Mouse (Mus musculus) ES-E14 (cell line): ENCODE measurements around the gene C2cd4a. TPM values are rescaled to one million over a fixed set of nuclear protein-coding genes. Genes with fewer than 3 reads are reported as not detected.

Experiments
- DNase-seq: peaks from one replicate; pipeline ENCODE4 v3.0.0-alpha.2; 2013; ENCODE audit warnings: low read depth, low spot score
- H3K27ac ChIP-seq: 2 replicates; pipeline ENCODE4 v1.5.1; 2012; ENCODE audit warnings: low read depth, mild to moderate bottlenecking, low read length, moderate library complexity, mixed read lengths; ENCODE audit not compliant: poor library complexity, insufficient read depth, severe bottlenecking
- H3K36me3 ChIP-seq: 2 replicates; pipeline ENCODE4 v1.6.1; 2012; ENCODE audit warnings: mild to moderate bottlenecking, low read length, moderate library complexity, mixed read lengths; ENCODE audit not compliant: control insufficient read depth, poor library complexity, insufficient read depth, severe bottlenecking
- H3K4me1 ChIP-seq, 2 experiments: fragments of 150-350 bp in 1 of 2; sonication (generic) in 1 of 2; 2 replicates each; pipeline ENCODE4 v1.6.1; 2012; ENCODE audit warnings: low read length in 2 of 2, mild to moderate bottlenecking in 1 of 2, mixed read lengths in 1 of 2; ENCODE audit not compliant: control insufficient read depth in 2 of 2, insufficient read depth in 2 of 2, poor library complexity in 1 of 2
- H3K4me3 ChIP-seq, 2 experiments: fragments of 150-350 bp in 1 of 2; sonication (generic) in 1 of 2; 2 replicates each; pipeline ENCODE4 v1.5.1; 2012; ENCODE audit warnings: low read length in 2 of 2, low read depth in 1 of 2, mild to moderate bottlenecking in 1 of 2, mixed read lengths in 1 of 2; ENCODE audit not compliant: insufficient read depth in 1 of 2, poor library complexity in 1 of 2, severe bottlenecking in 1 of 2
- H3K9ac ChIP-seq: 2 replicates; pipeline ENCODE4 v1.6.1; 2012; ENCODE audit warnings: low read depth, mild to moderate bottlenecking, low read length, mixed read lengths; ENCODE audit not compliant: poor library complexity, insufficient read depth, severe bottlenecking
- H3K9me3 ChIP-seq: fragments of 150-350 bp; sonication (generic); 2 replicates; pipeline ENCODE4 v1.6.1; 2012; ENCODE audit warnings: low read depth, mild to moderate bottlenecking, low read length; ENCODE audit not compliant: control insufficient read depth, insufficient read depth
- CHD2 ChIP-seq: IDR thresholded peaks from 2 replicates; pipeline ENCODE4 v1.6.1; 2014; ENCODE audit warnings: mild to moderate bottlenecking, low read depth, low read length, inconsistent platforms
- HCFC1 ChIP-seq: IDR thresholded peaks from 2 replicates; pipeline ENCODE4 v1.6.1; 2012; ENCODE audit warnings: low read length, inconsistent platforms, borderline replicate concordance; ENCODE audit not compliant: insufficient read depth
- MAFK ChIP-seq: IDR thresholded peaks from 2 replicates; pipeline ENCODE4 v1.6.1; 2014; ENCODE audit warnings: mild to moderate bottlenecking, low read depth, low read length, inconsistent platforms; ENCODE audit not compliant: insufficient read depth
- ZC3H11A ChIP-seq: IDR thresholded peaks from 2 replicates; pipeline ENCODE4 v1.6.1; 2012; ENCODE audit warnings: low read depth, mild to moderate bottlenecking, inconsistent platforms, low read length, borderline replicate concordance
- ZNF384 ChIP-seq: IDR thresholded peaks from 2 replicates; pipeline ENCODE4 v1.6.1; 2012; ENCODE audit warnings: low read depth, low read length, inconsistent platforms
- in situ Hi-C, 2 experiments: fragments of 600-800 bp; cut with MboI; formaldehyde crosslinking; loops; one replicate each; pipeline ENCODE4 v1.15.1; 2025; ENCODE audit warnings: low sequenced_read_pairs in 2 of 2, inconsistent platforms in 1 of 2; ENCODE audit not compliant: unreplicated experiment in 2 of 2
- total RNA-seq: library from RNA; depleted of rRNA; stranded (reverse); fragments of 300-350 nt; gene quantifications from 2 replicates; pipeline ENCODE4 v1.2.3, GENCODE M21; 2012

The C2cd4a gene
- total RNA-seq, 1 experiment, result not detected

GRCm38 (mm10) chr9:67813665-67814337 is 18.3 kb downstream of the C2cd4a start:
- TF ChIP-seq CHD2, result no peak
- H3K4me1 ChIP-seq, result peaks cover 3 to 10% of the 10 kb centered on the region in 2 experiments; a peak in 3 of 4 replicates
- H3K9ac ChIP-seq, result no peak overlapping the region
- no peaks in the 10 kb centered on the region for H3K36me3 ChIP-seq
- no peak for DNase-seq
- no peak overlapping the region for H3K27ac ChIP-seq
- H3K9me3 ChIP-seq, result no peaks in the 10 kb centered on the region
- H3K4me3 ChIP-seq, result 0 out of 4 replicates have a peak overlapping the region, but pooled peaks of 1 of the 2 experiments have one; percentile 41
- in situ Hi-C loops, result no loop called here

GRCm38 (mm10) chr9:67813171-67813570 is 19.0 kb downstream of the C2cd4a start:
- in situ Hi-C loops, result no loop called here
- TF ChIP-seq MAFK (no peak), ZNF384 (no peak), ZC3H11A (no peak), CHD2 (no peak)
- H3K9ac ChIP-seq, result no peak overlapping the region
- no peaks in the 10 kb centered on the region for H3K36me3 ChIP-seq
- H3K4me1 ChIP-seq, result peaks cover 3 to 7% of the 10 kb centered on the region in 2 experiments; a peak in 3 of 4 replicates
- no peak for DNase-seq
- no peaks in the 10 kb centered on the region for H3K9me3 ChIP-seq
- no peak overlapping the region for H3K4me3 ChIP-seq
- H3K27ac ChIP-seq, result no peak overlapping the region

GRCm38 (mm10) chr9:67811116-67811515 is 21.0 kb downstream of the C2cd4a start:
- no peaks in the 10 kb centered on the region for H3K36me3 ChIP-seq
- H3K4me1 ChIP-seq, result peaks cover 1 to 4% of the 10 kb centered on the region in 2 experiments; a peak in 2 of 4 replicates
- no peak for DNase-seq
- in situ Hi-C loops, result no loop called here
- no peak for TF ChIP-seq ZC3H11A
- no peak for TF ChIP-seq CHD2
- no peak for TF ChIP-seq HCFC1
- no peak for TF ChIP-seq MAFK
- no peaks in the 10 kb centered on the region for H3K9me3 ChIP-seq
- no peak overlapping the region for H3K27ac ChIP-seq
- no peak overlapping the region for H3K4me3 ChIP-seq
- no peak overlapping the region for H3K9ac ChIP-seq

- no peak overlapping the region for H3K4me3 ChIP-seq
- H3K27ac ChIP-seq, result no peak overlapping the region
- TF ChIP-seq ZC3H11A, result peak; percentile 18; the same call in 1 of the 2 replicates
- TF ChIP-seq HCFC1, result no peak
- no peak overlapping the region for H3K9ac ChIP-seq
- H3K9me3 ChIP-seq, result no peaks in the 10 kb centered on the region
- in situ Hi-C loops, result no loop called here
- no peaks in the 10 kb centered on the region for H3K36me3 ChIP-seq
- peaks cover 1 to 4% of the 10 kb centered on the region in 2 experiments; a peak in 2 of 4 replicates for H3K4me1 ChIP-seq
- DNase-seq, result no peak
Measured at GRCm38 (mm10) chr9:67810527-67810926, 21.6 kb downstream of the C2cd4a start.

- DNase-seq, result no peak
- Histone ChIP-seq H3K4me1 (no peaks in the 10 kb centered on the region), H3K27ac (no peak overlapping the region), H3K4me3 (no peak overlapping the region), H3K9ac (no peak overlapping the region), H3K36me3 (no peaks in the 10 kb centered on the region), H3K9me3 (no peaks in the 10 kb centered on the region)
- TF ChIP-seq HCFC1 (no peak), CHD2 (no peak), ZNF384 (no peak), ZC3H11A (no peak), MAFK (no peak)
- in situ Hi-C loops, result loop anchor here in 1 of 2 experiments (10.0 kb wide), 1 partner anchor 122 kb away; no protein-coding TSS in a partner anchor
Measured at GRCm38 (mm10) chr9:67807000-67807399, 25.1 kb downstream of the C2cd4a start.
